Mouse (Mus musculus): Measurements from ENCODE around the gene Tenm4. TPM values are rescaled to one million over a fixed set of nuclear protein-coding genes. Genes with fewer than 3 reads are reported as not detected.

Gene Tenm4
- total RNA-seq, 2 experiments from 2014 or later: 15.6 to 22.3 TPM

- no peak for DNase-seq
Observed at GRCm38 (mm10) chr7:96340826-96341225, 169.8 kb downstream of the Tenm4 start.

- no peak for DNase-seq
Observed at GRCm38 (mm10) chr7:96341479-96341878, 170.4 kb downstream of the Tenm4 start.

GRCm38 (mm10) chr7:96342996-96343395, 171.9 kb downstream of the Tenm4 start:
- no peak for DNase-seq

GRCm38 (mm10) chr7:96343667-96344066, 172.6 kb downstream of the Tenm4 start:
- DNase-seq: no peak

- peak; percentile 48 for DNase-seq
Observed at GRCm38 (mm10) chr7:96352671-96353070, 181.6 kb downstream of the Tenm4 start.

- DNase-seq: no peak
Observed at GRCm38 (mm10) chr7:96356285-96356811, 185.3 kb downstream of the Tenm4 start.

GRCm38 (mm10) chr7:96357550-96357949, 186.5 kb downstream of the Tenm4 start:
- DNase-seq: no peak

- no peak for DNase-seq
Observed at GRCm38 (mm10) chr7:96363311-96363710, 192.3 kb downstream of the Tenm4 start.

- no peak for DNase-seq
Observed at GRCm38 (mm10) chr7:96369947-96370346, 198.9 kb downstream of the Tenm4 start.

GRCm38 (mm10) chr7:96374004-96374663, 203.1 kb downstream of the Tenm4 start:
- no peak for DNase-seq

GRCm38 (mm10) chr7:96375507-96375906, 204.5 kb downstream of the Tenm4 start:
- no peak for DNase-seq

GRCm38 (mm10) chr7:96383686-96384528, 212.9 kb downstream of the Tenm4 start:
- DNase-seq: no peak

- DNase-seq: no peak
Observed at GRCm38 (mm10) chr7:96384726-96385500, 213.9 kb downstream of the Tenm4 start.

- DNase-seq: no peak
Observed at GRCm38 (mm10) chr7:96385850-96386249, 214.8 kb downstream of the Tenm4 start.

GRCm38 (mm10) chr7:96390034-96390670, 219.1 kb downstream of the Tenm4 start:
- no peak for DNase-seq

GRCm38 (mm10) chr7:96390894-96391293, 219.8 kb downstream of the Tenm4 start:
- no peak for DNase-seq

- no peak for DNase-seq
Observed at GRCm38 (mm10) chr7:96391797-96392472, 220.9 kb downstream of the Tenm4 start.

GRCm38 (mm10) chr7:96392600-96392999, 221.6 kb downstream of the Tenm4 start:
- DNase-seq: no peak

- DNase-seq: no peak
Observed at GRCm38 (mm10) chr7:96397940-96398339, 226.9 kb downstream of the Tenm4 start.

- DNase-seq: no peak
Observed at GRCm38 (mm10) chr7:96400411-96400810, 229.4 kb downstream of the Tenm4 start.

GRCm38 (mm10) chr7:96406630-96407214, 235.7 kb downstream of the Tenm4 start:
- no peak for DNase-seq

Data from adrenal gland, postnatal 10 days (tissue).